Mouse (Mus musculus) heart, postnatal 0 days (tissue): ENCODE measurements around the gene Shq1. TPM values are rescaled to one million over a fixed set of nuclear protein-coding genes. Genes with fewer than 3 reads are reported as not detected.

Experiments used
- ATAC-seq: fragments of 200-750 bp; cut with Nextera tagmentation; 2 replicates; pipeline ENCODE4 v1.8.0; 2017; ENCODE audit warnings: low read depth, moderate number of reproducible peaks, moderate library complexity; ENCODE audit not compliant: insufficient read depth
- DNase-seq: peaks from one replicate; pipeline ENCODE4 v3.0.0-alpha.2; 2016; ENCODE audit warnings: low spot score
- H3K27ac ChIP-seq: fragments of 300-500 bp; sonication (generic); 2 replicates; pipeline ENCODE4 v1.5.1; 2014; ENCODE audit warnings: low read depth, mild to moderate bottlenecking
- H3K27me3 ChIP-seq: fragments of 300-500 bp; sonication (generic); 2 replicates; pipeline ENCODE4 v1.6.1; 2014; ENCODE audit warnings: low read length, mixed read lengths; ENCODE audit not compliant: control insufficient read depth, insufficient read depth
- H3K36me3 ChIP-seq: fragments of 300-500 bp; sonication (generic); replicated peaks from 2 replicates; pipeline ENCODE4 v1.6.1; 2014; ENCODE audit warnings: low read length, mixed read lengths; ENCODE audit not compliant: control insufficient read depth, insufficient read depth
- H3K4me1 ChIP-seq: fragments of 300-500 bp; sonication (generic); 2 replicates; pipeline ENCODE4 v1.6.1; 2014; ENCODE audit warnings: antibody characterized with exemption; ENCODE audit not compliant: control insufficient read depth, insufficient read depth
- H3K4me2 ChIP-seq: fragments of 300-500 bp; sonication (generic); 2 replicates; pipeline ENCODE4 v1.6.1; 2014; ENCODE audit warnings: low read depth, mild to moderate bottlenecking, low read length, moderate library complexity
- H3K4me3 ChIP-seq: fragments of 300-500 bp; sonication (generic); 2 replicates; pipeline ENCODE4 v1.5.1; 2014; ENCODE audit warnings: low read depth, low read length
- H3K9ac ChIP-seq: fragments of 300-500 bp; sonication (generic); replicated peaks from 2 replicates; pipeline ENCODE4 v1.6.1; 2014; ENCODE audit warnings: low read depth, low read length, mixed read lengths
- H3K9me3 ChIP-seq: fragments of 300-500 bp; sonication (generic); replicated peaks from 2 replicates; pipeline ENCODE4 v1.6.1; 2016; ENCODE audit warnings: low read length; ENCODE audit not compliant: control insufficient read depth
- CTCF ChIP-seq: IDR thresholded peaks from 2 replicates; pipeline ENCODE4 v1.5.1; 2016; ENCODE audit warnings: antibody characterized with exemption, control low read depth, low read depth
- EP300 ChIP-seq: IDR thresholded peaks from 2 replicates; pipeline ENCODE4 v1.6.1; 2016; ENCODE audit warnings: antibody characterized with exemption, low read depth
- WGBS: fragments of 180-500 bp; shearing (Covaris S2); extraction: QIAGEN DNeasy Blood & Tissue Kit; methylation state at CpG from one replicate; pipeline ENCODE4 v1.1.7; 2014; 5-methylcytosine and 5-hydroxymethylcytosine counted together
- polyA plus RNA-seq: library from polyadenylated mRNA; unstranded; fragments of >200 nt; fragmentation: Nextera tagmentation; extraction: Ambion mirVana; gene quantifications from 2 replicates; pipeline ENCODE4 v1.2.1, GENCODE M21; 2015
- total RNA-seq: library from RNA; depleted of rRNA; stranded (reverse); fragments of >200 nt; gene quantifications from 2 replicates; pipeline ENCODE4 v1.2.3, GENCODE M21; 2014; ENCODE audit warnings: low replicate concordance

Gene Shq1
- total and polyA plus RNA-seq, 2 experiments from 2014 or later = 1.4 to 5.1 TPM

- ATAC-seq (no peak), DNase-seq (no peak)
- 4% methylated on average over 15 of the region's 15 CpGs for WGBS
- peaks cover 48% of the 10 kb centered on the region for H3K27me3 ChIP-seq
- H3K4me2 ChIP-seq = peak overlapping the region; percentile 91
- H3K9ac ChIP-seq = no peak overlapping the region
- peak overlapping the region; percentile 64 for H3K4me3 ChIP-seq
- H3K9me3 ChIP-seq = no peaks in the 10 kb centered on the region
- no peak overlapping the region for H3K27ac ChIP-seq
- TF ChIP-seq EP300 (no peak), CTCF (no peak)
- no peaks in the 10 kb centered on the region for H3K36me3 ChIP-seq
- H3K4me1 ChIP-seq = 0 out of 2 replicates have a peak, but pooled peaks cover 6% of the 10 kb centered on the region
These were observed 34.4 kb upstream of the Shq1 start for GRCm38 (mm10) chr6:100705366-100705811.

GRCm38 (mm10) chr6:100704574-100705365 lies 33.8 kb upstream of the Shq1 start, which contains the start of gene Gxylt2:
Gene Gxylt2, plus strand, starts transcription at chr6:100704734.
- Histone ChIP-seq H3K4me3 (peak within 1 kb of the TSS; percentile 64), H3K4me2 (peak within 1 kb of the TSS; percentile 91), H3K27ac (peak within 1 kb of the TSS; percentile 59), H3K36me3 (no peaks in the 10 kb centered on the region), H3K9ac (peak within 1 kb of the TSS; percentile 45), H3K9me3 (no peaks in the 10 kb centered on the region), H3K4me1 (0 out of 2 replicates have a peak, but pooled peaks cover 6% of the 10 kb centered on the region), H3K27me3 (peaks cover 48% of the 10 kb centered on the region)
- ATAC-seq (peak; percentile 82), DNase-seq (peak; percentile 40)
- no peak for TF ChIP-seq EP300
- TF ChIP-seq CTCF = 0 out of 2 replicates have a peak, but pooled peaks have one; percentile 4
- WGBS = 1% methylated on average over 74 of the region's 77 CpGs

GRCm38 (mm10) chr6:100704197-100704573 lies 33.2 kb upstream of the Shq1 start:
- DNase-seq (no peak), ATAC-seq (no peak)
- TF ChIP-seq CTCF = no peak
- no peak for TF ChIP-seq EP300
- Histone ChIP-seq H3K27ac (0 out of 2 replicates have a peak overlapping the region, but pooled peaks have one; percentile 59), H3K4me2 (peak overlapping the region; percentile 91), H3K4me3 (peak overlapping the region; percentile 64), H3K9ac (no peak overlapping the region), H3K4me1 (0 out of 2 replicates have a peak, but pooled peaks cover 6% of the 10 kb centered on the region), H3K27me3 (peaks cover 48% of the 10 kb centered on the region), H3K36me3 (no peaks in the 10 kb centered on the region), H3K9me3 (no peaks in the 10 kb centered on the region)
- 30% methylated on average over 8 of the region's 8 CpGs for WGBS

GRCm38 (mm10) chr6:100700774-100701173 lies 29.8 kb upstream of the Shq1 start:
- DNase-seq = no peak
- H3K9me3 ChIP-seq = no peaks in the 10 kb centered on the region
- no peak overlapping the region for H3K27ac ChIP-seq
- WGBS = 52% methylated on average over 5 of the region's 5 CpGs
- peaks cover 33% of the 10 kb centered on the region for H3K27me3 ChIP-seq
- H3K9ac ChIP-seq = no peak overlapping the region
- no peaks in the 10 kb centered on the region for H3K36me3 ChIP-seq
- no peak for ATAC-seq
- TF ChIP-seq CTCF (no peak), EP300 (no peak)
- no peak overlapping the region for H3K4me2 ChIP-seq
- 0 out of 2 replicates have a peak, but pooled peaks cover 6% of the 10 kb centered on the region for H3K4me1 ChIP-seq
- no peak overlapping the region for H3K4me3 ChIP-seq

- no peak for TF ChIP-seq CTCF
- no peak for TF ChIP-seq EP300
- peaks cover 25% of the 10 kb centered on the region for H3K27me3 ChIP-seq
- H3K9ac ChIP-seq = no peak overlapping the region
- no peaks in the 10 kb centered on the region for H3K36me3 ChIP-seq
- H3K4me2 ChIP-seq = no peak overlapping the region
- H3K27ac ChIP-seq = no peak overlapping the region
- no peak overlapping the region for H3K4me3 ChIP-seq
- WGBS = 76% methylated on average over 5 of the region's 5 CpGs
- DNase-seq (no peak), ATAC-seq (no peak)
- H3K4me1 ChIP-seq = 0 out of 2 replicates have a peak, but pooled peaks cover 6% of the 10 kb centered on the region
- no peaks in the 10 kb centered on the region for H3K9me3 ChIP-seq
These were observed 29.0 kb upstream of the Shq1 start for GRCm38 (mm10) chr6:100699986-100700385.
